Mouse (Mus musculus) small intestine, adult 2 months (tissue): ENCODE results near the gene Map3k4. TPM values are rescaled to one million over a fixed set of nuclear protein-coding genes. Genes with fewer than 3 reads are reported as not detected.
A peak's percentile ranks its signal among the peaks of the same experiment; 100 is the strongest.

ENCODE experiments used
- H3K27ac ChIP-seq: fragments of 200-500 bp; 2 replicates; pipeline ENCODE4 v1.5.1; 2012; ENCODE audit warnings: low read depth, low read length, control low read depth, inconsistent platforms; ENCODE audit not compliant: insufficient read depth
- H3K27me3 ChIP-seq: fragments of 200-500 bp; 2 replicates; pipeline ENCODE4 v1.6.1; 2012; ENCODE audit warnings: mild to moderate bottlenecking, moderate library complexity, low read length, inconsistent platforms; ENCODE audit not compliant: control insufficient read depth, insufficient read depth
- H3K36me3 ChIP-seq: fragments of 200-500 bp; 2 replicates; pipeline ENCODE4 v1.6.1; 2012; ENCODE audit warnings: mild to moderate bottlenecking, low read length, control low read depth, inconsistent platforms; ENCODE audit not compliant: control insufficient read depth, insufficient read depth
- H3K4me1 ChIP-seq: fragments of 200-500 bp; 2 replicates; pipeline ENCODE4 v1.6.1; 2012; ENCODE audit warnings: low read length, inconsistent platforms, mixed read lengths; ENCODE audit not compliant: control insufficient read depth, insufficient read depth, insufficient read length
- H3K4me3 ChIP-seq: fragments of 200-500 bp; 2 replicates; pipeline ENCODE4 v1.5.1; 2012; ENCODE audit warnings: low read depth, mild to moderate bottlenecking, control low read depth, inconsistent platforms, low read length, moderate library complexity
- CTCF ChIP-seq: fragments of 200-500 bp; IDR thresholded peaks from 2 replicates; pipeline ENCODE4 v1.5.1; 2012; ENCODE audit warnings: low read depth, mild to moderate bottlenecking, control low read depth, inconsistent platforms, low read length, moderate library complexity, mixed read lengths; ENCODE audit not compliant: insufficient replicate concordance, insufficient read length; ENCODE audit errors: extremely low read depth
- POLR2A ChIP-seq: fragments of 200-500 bp; IDR thresholded peaks from 2 replicates; pipeline ENCODE4 v1.6.1; 2012; ENCODE audit warnings: low read depth, mild to moderate bottlenecking, control low read depth, inconsistent platforms, low read length, moderate library complexity
- whole genome bisulfite sequencing: fragments of 180-500 bp; shearing (Covaris S2); methylation state at CpG from one replicate; pipeline ENCODE4 v1.1.7; 2018; 5-methylcytosine and 5-hydroxymethylcytosine counted together
- polyA plus RNA-seq: library from polyadenylated mRNA; depleted of rRNA; stranded (reverse); fragments of >200 nt; gene quantifications from 2 replicates; pipeline ENCODE4 v1.2.3, GENCODE M21; 2012

The Map3k4 gene
- polyA plus RNA-seq, 1 experiment: 44.2 TPM

GRCm38 (mm10) chr17:12317954-12318651, 493 bp downstream of the Map3k4 start:
- no peaks in the 10 kb centered on the region for H3K27me3 ChIP-seq
- WGBS: under 1% methylated on average over 59 of the region's 59 CpGs
- TF ChIP-seq CTCF (0 out of 2 replicates have a peak, but pooled peaks have one; percentile 15), POLR2A (no peak)
- H3K4me3 ChIP-seq: peak overlapping the region; percentile 94
- no peaks in the 10 kb centered on the region for H3K36me3 ChIP-seq
- peak overlapping the region; percentile 41 for H3K27ac ChIP-seq
- no peaks in the 10 kb centered on the region for H3K4me1 ChIP-seq

- peak overlapping the region; percentile 94 for H3K4me3 ChIP-seq
- no peaks in the 10 kb centered on the region for H3K36me3 ChIP-seq
- no peak for TF ChIP-seq CTCF
- TF ChIP-seq POLR2A: no peak
- H3K27me3 ChIP-seq: no peaks in the 10 kb centered on the region
- peak overlapping the region; percentile 41; the same call in 1 of the 2 replicates for H3K27ac ChIP-seq
- no peaks in the 10 kb centered on the region for H3K4me1 ChIP-seq
- WGBS: 4% methylated on average over 7 of the region's 7 CpGs
Measured at GRCm38 (mm10) chr17:12317607-12317953, 1.0 kb downstream of the Map3k4 start.

GRCm38 (mm10) chr17:12316251-12316650, 2.3 kb downstream of the Map3k4 start:
- Histone ChIP-seq H3K4me1 (no peaks in the 10 kb centered on the region), H3K27ac (no peak overlapping the region), H3K27me3 (no peaks in the 10 kb centered on the region), H3K4me3 (no peak overlapping the region), H3K36me3 (no peaks in the 10 kb centered on the region; the same call in 1 of the 2 replicates)
- no peak for TF ChIP-seq CTCF
- TF ChIP-seq POLR2A: no peak
- WGBS: 94% methylated on average over 13 of the region's 13 CpGs

GRCm38 (mm10) chr17:12312248-12312647, 6.3 kb downstream of the Map3k4 start:
- WGBS: 92% methylated on average over 6 of the region's 6 CpGs
- no peaks in the 10 kb centered on the region; the same call in 1 of the 2 replicates for H3K36me3 ChIP-seq

GRCm38 (mm10) chr17:12309493-12309892, 9.1 kb downstream of the Map3k4 start:
- Histone ChIP-seq H3K4me3 (no peak overlapping the region), H3K4me1 (no peaks in the 10 kb centered on the region), H3K27ac (no peak overlapping the region), H3K27me3 (no peaks in the 10 kb centered on the region), H3K36me3 (no peaks in the 10 kb centered on the region; the same call in 1 of the 2 replicates)
- 80% methylated on average over 9 of the region's 9 CpGs for WGBS
- no peak for TF ChIP-seq POLR2A
- no peak for TF ChIP-seq CTCF

More at GRCm38 (mm10) chr17:12312248-12312647, 6.3 kb downstream of the Map3k4 start:
- Histone ChIP-seq H3K27me3 (no peaks in the 10 kb centered on the region), H3K4me1 (no peaks in the 10 kb centered on the region), H3K27ac (no peak overlapping the region), H3K4me3 (no peak overlapping the region)
- no peak for TF ChIP-seq POLR2A
- no peak for TF ChIP-seq CTCF

GRCm38 (mm10) chr17:12309059-12309458, 9.5 kb downstream of the Map3k4 start:
- Histone ChIP-seq H3K4me1 (no peaks in the 10 kb centered on the region), H3K36me3 (no peaks in the 10 kb centered on the region; the same call in 1 of the 2 replicates), H3K4me3 (no peak overlapping the region), H3K27ac (no peak overlapping the region), H3K27me3 (no peaks in the 10 kb centered on the region)
- TF ChIP-seq CTCF (no peak), POLR2A (no peak)
- WGBS: 93% methylated on average over 8 of the region's 8 CpGs

- Histone ChIP-seq H3K36me3 (no peaks in the 10 kb centered on the region; the same call in 1 of the 2 replicates), H3K27ac (no peak overlapping the region), H3K4me1 (no peaks in the 10 kb centered on the region), H3K4me3 (0 out of 2 replicates have a peak overlapping the region, but pooled peaks have one; percentile 10), H3K27me3 (no peaks in the 10 kb centered on the region)
- no peak for TF ChIP-seq POLR2A
- no peak for TF ChIP-seq CTCF
- WGBS: 72% methylated on average over 20 of the region's 20 CpGs
Measured at GRCm38 (mm10) chr17:12307251-12308135, 11.1 kb downstream of the Map3k4 start.
